Mouse (Mus musculus) CH12F3 (cell line): ENCODE measurements at regions not wholly inside any gene's neighbourhood (a gene's known extent, or its start where the extent isn't known, plus 50 kb on each side); places are given as distances from the start of the nearest gene placed in this dataset.

Experiments used
- in situ Hi-C: fragments of 300-500 bp; cut with MboI; formaldehyde crosslinking; loops from 2 replicates; pipeline ENCODE4 v1.14.3; 2020; ENCODE audit warnings: low sequenced_read_pairs

- in situ Hi-C loops: no loop called here
These were observed 247.7 kb upstream of the Adgrl2 start for GRCm38 (mm10) chr3:149238076-149238475.

- in situ Hi-C loops: no loop called here
These were observed 244.8 kb upstream of the Adgrl2 start for GRCm38 (mm10) chr3:149235183-149235582.

GRCm38 (mm10) chr3:149233691-149234131 lies 243.4 kb upstream of the Adgrl2 start:
- in situ Hi-C loops: no loop called here

GRCm38 (mm10) chr3:149233191-149233641 lies 242.9 kb upstream of the Adgrl2 start:
- in situ Hi-C loops: no loop called here

GRCm38 (mm10) chr3:149231346-149231745 lies 241.0 kb upstream of the Adgrl2 start:
- in situ Hi-C loops: no loop called here

GRCm38 (mm10) chr3:149227556-149227955 lies 237.2 kb upstream of the Adgrl2 start:
- in situ Hi-C loops: no loop called here

- in situ Hi-C loops: no loop called here
These were observed 236.4 kb upstream of the Adgrl2 start for GRCm38 (mm10) chr3:149226723-149227122.

GRCm38 (mm10) chr3:149225684-149226083 lies 235.3 kb upstream of the Adgrl2 start:
- in situ Hi-C loops: no loop called here

- in situ Hi-C loops: no loop called here
These were observed 233.9 kb upstream of the Adgrl2 start for GRCm38 (mm10) chr3:149224271-149224670.

- in situ Hi-C loops: no loop called here
These were observed 233.4 kb upstream of the Adgrl2 start for GRCm38 (mm10) chr3:149223776-149224175.

- in situ Hi-C loops: no loop called here
These were observed 230.6 kb upstream of the Adgrl2 start for GRCm38 (mm10) chr3:149220958-149221357.

GRCm38 (mm10) chr3:149220304-149220951 lies 230.1 kb upstream of the Adgrl2 start:
- in situ Hi-C loops: no loop called here

- in situ Hi-C loops: no loop called here
These were observed 229.3 kb upstream of the Adgrl2 start for GRCm38 (mm10) chr3:149219381-149220303.

GRCm38 (mm10) chr3:149217916-149218803 lies 227.8 kb upstream of the Adgrl2 start:
- in situ Hi-C loops: no loop called here

GRCm38 (mm10) chr3:149216759-149217400 lies 226.5 kb upstream of the Adgrl2 start:
- in situ Hi-C loops: no loop called here

- in situ Hi-C loops: no loop called here
These were observed 225.3 kb upstream of the Adgrl2 start for GRCm38 (mm10) chr3:149215691-149216090.

- in situ Hi-C loops: no loop called here
These were observed 221.6 kb upstream of the Adgrl2 start for GRCm38 (mm10) chr3:149211909-149212308.

GRCm38 (mm10) chr3:149209260-149209659 lies 218.9 kb upstream of the Adgrl2 start:
- in situ Hi-C loops: no loop called here

- in situ Hi-C loops: no loop called here
These were observed 213.1 kb upstream of the Adgrl2 start for GRCm38 (mm10) chr3:149203451-149203850.

- in situ Hi-C loops: no loop called here
These were observed 206.3 kb upstream of the Adgrl2 start for GRCm38 (mm10) chr3:149196477-149197185.
